Mouse (Mus musculus) stomach, embryonic 15.5 days (tissue): ENCODE measurements around the gene Smim8. TPM values are rescaled to one million over a fixed set of nuclear protein-coding genes. Genes with fewer than 3 reads are reported as not detected.

Source experiments
- polyA plus RNA-seq: library from polyadenylated mRNA; unstranded; fragments of >200 nt; fragmentation: Nextera tagmentation; extraction: Ambion mirVana; gene quantifications from 2 replicates; pipeline ENCODE4 v1.2.1, GENCODE M21; 2015

Gene Smim8
- polyA plus RNA-seq, 1 experiment from 2014 or later = 41.1 TPM

Other genes with a start within 250 kb of the Smim8 start
- gene Akirin2, start 227.5 kb downstream of the Smim8 start, polyA plus RNA-seq = 55.4 and 57.9 TPM in 2 replicates
- 71.9 and 81.5 TPM in 2 replicates for gene Orc3, start 163.5 kb downstream of the Smim8 start, polyA plus RNA-seq
- gene Rars2, start 163.5 kb downstream of the Smim8 start, polyA plus RNA-seq = 66.1 and 68.9 TPM in 2 replicates
- gene Slc35a1, start 91.0 kb downstream of the Smim8 start, polyA plus RNA-seq = 64.0 and 64.7 TPM in 2 replicates
- gene Cfap206, start 48.2 kb downstream of the Smim8 start, polyA plus RNA-seq = 0.27 and 0.31 TPM in 2 replicates
- gene Gm136, start 22.2 kb downstream of the Smim8 start, polyA plus RNA-seq = not detected in 2 replicates
- gene Zfp292, start 104.5 kb upstream of the Smim8 start, polyA plus RNA-seq = 15.4 and 17.5 TPM in 2 replicates
- not detected in 2 replicates for gene Cga, start 115.4 kb upstream of the Smim8 start, polyA plus RNA-seq